17 mouse cellular contexts compared by ENCODE assay signal in genomic region chr7:101291211-101291610, GRCm38 (mm10).
"Had no signal": no experiment of that assay in that cellular context is flagged by ENCODE, and none has a peak within 500 bp of the region (broad histone marks: within the 10 kb centered on the region; RNA-seq: fewer than 3 reads in every experiment).

No protein-coding gene starts in this region.

- H3K9me3 ChIP-seq: liver, embryonic 15.5 days; lung, embryonic 15.5 days; megakaryocyte, embryonic 14.5 days; midbrain, embryonic 13.5 days; midbrain, embryonic 15.5 days; neural tube, embryonic 12.5 days had no signal

- DNase-seq: liver, postnatal 0 days; lung, adult 2 months; lung, postnatal 14 days; lung, postnatal 36 days; right cerebral cortex, postnatal 14 days; thymus, adult 18-20 months; thymus, postnatal 14 days; thymus, postnatal 36 days had no signal

- H3K27ac ChIP-seq: liver, embryonic 15.5 days; lung, embryonic 15.5 days; macrophage; midbrain, embryonic 13.5 days; midbrain, embryonic 15.5 days; neural tube, embryonic 12.5 days had no signal

- H3K27me3 ChIP-seq: liver, embryonic 15.5 days; lung, embryonic 15.5 days; megakaryocyte, embryonic 14.5 days; midbrain, embryonic 13.5 days; midbrain, embryonic 15.5 days; neural tube, embryonic 12.5 days had no signal

- H3K4me3 ChIP-seq: liver, embryonic 15.5 days; lung, embryonic 15.5 days; megakaryocyte, embryonic 14.5 days; midbrain, embryonic 13.5 days; midbrain, embryonic 15.5 days; neural tube, embryonic 12.5 days had no signal

- H3K9ac ChIP-seq: liver, embryonic 15.5 days; liver, postnatal 0 days; lung, embryonic 15.5 days; midbrain, embryonic 13.5 days; midbrain, embryonic 15.5 days; neural tube, embryonic 12.5 days had no signal

- H3K4me1 ChIP-seq: liver, embryonic 15.5 days had no signal

- ATAC-seq: liver, postnatal 0 days; lung, postnatal 0 days; midbrain, embryonic 13.5 days; midbrain, embryonic 15.5 days had no signal

- H3K4me2 ChIP-seq: liver, embryonic 15.5 days; lung, embryonic 15.5 days; midbrain, embryonic 11.5 days; midbrain, embryonic 13.5 days; midbrain, embryonic 15.5 days; neural tube, embryonic 12.5 days had no signal
